Mouse (Mus musculus) pancreas, adult 10 weeks (tissue): ENCODE results near the gene Vrtn. TPM values are rescaled to one million over a fixed set of nuclear protein-coding genes. Genes with fewer than 3 reads are reported as not detected.

Source experiments
- polyA plus RNA-seq: library from polyadenylated mRNA; stranded (reverse); fragments of 350-450 nt; fragmentation: Illumina TruSeq; extraction: RNeasy Lipid Tissue Mini Kit (QIAGEN cat#74804); gene quantifications from one replicate; pipeline ENCODE4 v1.2.3, GENCODE M21; 2015; ENCODE audit warnings: low read depth, low replicate concordance; ENCODE audit not compliant: insufficient read depth

Gene Vrtn
- not detected for polyA plus RNA-seq

GRCm38 (mm10) chr12:84640654-84641053 is at the start of gene Vrtn:
Gene Vrtn, plus strand, starts transcription at chr12:84641019.

GRCm38 (mm10) chr12:84616977-84617630 is 23.7 kb upstream of the Vrtn start, which contains the start of gene Abcd4:
Gene Abcd4, minus strand, starts transcription at chr12:84617413.

GRCm38 (mm10) chr12:84698319-84699081 is 57.7 kb downstream of the Vrtn start, which contains the start of gene Syndig1l:
Gene Syndig1l, minus strand, starts transcription at chr12:84698831.

Other genes starting within 250 kb of the Vrtn start
- 3.3 TPM for gene Entpd5, start 232.0 kb upstream of the Vrtn start, polyA plus RNA-seq
- 0.63 TPM for gene Bbof1, start 231.9 kb upstream of the Vrtn start, polyA plus RNA-seq
- 2.7 TPM for gene Rnf113a2, start 223.8 kb upstream of the Vrtn start, polyA plus RNA-seq
- 14.2 TPM for gene Aldh6a1, start 190.0 kb upstream of the Vrtn start, polyA plus RNA-seq
- gene Lin52, start 189.6 kb upstream of the Vrtn start, polyA plus RNA-seq, result 4.5 TPM
- gene Vsx2, start 71.3 kb upstream of the Vrtn start, polyA plus RNA-seq, result not detected
- 4.2 TPM for gene Abcd4, start 23.6 kb upstream of the Vrtn start, polyA plus RNA-seq
- 3.3 TPM for gene Syndig1l, start 57.8 kb downstream of the Vrtn start, polyA plus RNA-seq
- 20.0 TPM for gene Npc2, start 132.1 kb downstream of the Vrtn start, polyA plus RNA-seq
- gene Isca2, start 132.2 kb downstream of the Vrtn start, polyA plus RNA-seq, result 23.3 TPM
- gene Ltbp2, start 235.5 kb downstream of the Vrtn start, polyA plus RNA-seq, result 0.59 TPM